Mouse (Mus musculus) limb, embryonic 11.5 days (tissue): ENCODE measurements at regions not wholly inside any gene's neighbourhood (a gene's known extent, or its start where the extent isn't known, plus 50 kb on each side); places are given as distances from the start of the nearest gene placed in this dataset.

ENCODE experiments used
- ATAC-seq: fragments of 200-750 bp; cut with Nextera tagmentation; 2 replicates; pipeline ENCODE4 v1.8.0; 2017; ENCODE audit warnings: low read depth; ENCODE audit not compliant: insufficient number of reproducible peaks, low FRiP score, low TSS enrichment
- DNase-seq: peaks from one replicate; pipeline ENCODE4 v3.0.0-alpha.2; 2015; ENCODE audit warnings: low spot score
- H3K27ac ChIP-seq: fragments of 300-500 bp; sonication (generic); replicated peaks from 2 replicates; pipeline ENCODE4 v1.5.1; 2014; ENCODE audit warnings: low read depth, mild to moderate bottlenecking, low read length
- H3K27me3 ChIP-seq: fragments of 300-500 bp; sonication (generic); 2 replicates; pipeline ENCODE4 v1.6.1; 2014; ENCODE audit warnings: mild to moderate bottlenecking, low read length, mixed read lengths; ENCODE audit not compliant: control insufficient read depth, insufficient read depth
- H3K36me3 ChIP-seq: fragments of 300-500 bp; sonication (generic); 2 replicates; pipeline ENCODE4 v1.6.1; 2014; ENCODE audit warnings: mild to moderate bottlenecking, low read length, moderate library complexity, mixed read lengths; ENCODE audit not compliant: control insufficient read depth, insufficient read depth
- H3K4me1 ChIP-seq: fragments of 300-500 bp; sonication (generic); 2 replicates; pipeline ENCODE4 v1.6.1; 2014; ENCODE audit warnings: low read length, mixed read lengths; ENCODE audit not compliant: control insufficient read depth, insufficient read depth
- H3K4me2 ChIP-seq: fragments of 300-500 bp; sonication (generic); 2 replicates; pipeline ENCODE4 v1.6.1; 2014; ENCODE audit warnings: low read depth, mild to moderate bottlenecking, moderate library complexity; ENCODE audit not compliant: severe bottlenecking
- H3K4me3 ChIP-seq: fragments of 300-500 bp; sonication (generic); 2 replicates; pipeline ENCODE4 v1.5.1; 2014; ENCODE audit warnings: low read depth, low read length
- H3K9ac ChIP-seq: fragments of 300-500 bp; sonication (generic); 2 replicates; pipeline ENCODE4 v1.6.1; 2014; ENCODE audit warnings: mild to moderate bottlenecking, low read length
- H3K9me3 ChIP-seq: fragments of 300-500 bp; sonication (generic); 2 replicates; pipeline ENCODE4 v1.6.1; 2016; ENCODE audit warnings: low read length; ENCODE audit not compliant: control insufficient read depth
- WGBS: fragments of 180-500 bp; shearing (Covaris S2); extraction: QIAGEN DNeasy Blood & Tissue Kit; methylation state at CpG from one replicate; pipeline ENCODE4 v1.1.7; 2014; 5-methylcytosine and 5-hydroxymethylcytosine counted together

DNA sequence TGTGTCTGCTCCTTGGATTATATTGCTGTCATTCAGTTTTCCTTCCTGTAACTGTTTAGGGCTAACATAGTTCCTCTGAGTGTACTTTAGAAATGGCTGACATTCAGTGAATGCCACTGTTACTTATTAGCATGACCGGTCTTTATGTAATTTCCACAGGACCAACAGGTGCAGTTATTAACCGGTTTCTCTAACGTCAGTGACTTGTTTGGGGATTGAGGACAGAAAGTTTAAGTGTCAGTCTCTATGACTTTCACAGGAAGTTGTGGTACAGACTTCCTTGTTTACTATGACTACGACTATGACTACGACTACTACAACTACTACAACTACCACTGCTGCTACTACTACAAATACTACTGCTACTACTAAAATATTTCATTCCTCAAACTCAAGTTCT is 170.4 kb upstream of the Ptger4 start:
- Histone ChIP-seq H3K9ac (no peak overlapping the region), H3K36me3 (no peaks in the 10 kb centered on the region), H3K9me3 (no peaks in the 10 kb centered on the region), H3K27me3 (no peaks in the 10 kb centered on the region), H3K4me3 (no peak overlapping the region), H3K4me2 (no peak overlapping the region), H3K27ac (no peak overlapping the region), H3K4me1 (no peaks in the 10 kb centered on the region)
- DNase-seq, result no peak
- ATAC-seq, result no peak
- WGBS, result 94% methylated on average over 5 of the region's 5 CpGs

DNA sequence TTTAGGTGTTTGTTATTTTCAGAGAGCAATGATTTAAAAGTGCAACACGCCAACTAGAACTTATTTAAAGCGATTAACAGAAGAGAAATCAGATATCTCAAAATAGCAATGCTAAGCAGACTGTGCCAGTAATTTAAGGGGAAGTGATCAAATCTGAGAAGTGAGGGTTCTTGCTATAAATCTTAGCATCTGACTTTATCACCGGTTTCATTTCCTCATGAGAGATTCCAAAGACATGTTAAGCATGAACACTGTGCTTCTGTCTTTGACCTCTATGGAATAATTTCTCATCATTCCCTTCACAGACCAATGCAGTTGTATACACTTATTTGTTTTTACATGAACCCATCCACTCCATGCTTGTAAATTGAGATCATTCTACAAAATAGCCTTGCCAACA is 172.0 kb upstream of the Ptger4 start:
- Histone ChIP-seq H3K9ac (no peak overlapping the region), H3K4me2 (no peak overlapping the region), H3K4me3 (no peak overlapping the region), H3K36me3 (no peaks in the 10 kb centered on the region), H3K9me3 (no peaks in the 10 kb centered on the region), H3K27ac (no peak overlapping the region), H3K4me1 (no peaks in the 10 kb centered on the region), H3K27me3 (no peaks in the 10 kb centered on the region)
- no peak for ATAC-seq
- 86% methylated on average over 3 of the region's 3 CpGs for WGBS
- DNase-seq, result no peak

DNA sequence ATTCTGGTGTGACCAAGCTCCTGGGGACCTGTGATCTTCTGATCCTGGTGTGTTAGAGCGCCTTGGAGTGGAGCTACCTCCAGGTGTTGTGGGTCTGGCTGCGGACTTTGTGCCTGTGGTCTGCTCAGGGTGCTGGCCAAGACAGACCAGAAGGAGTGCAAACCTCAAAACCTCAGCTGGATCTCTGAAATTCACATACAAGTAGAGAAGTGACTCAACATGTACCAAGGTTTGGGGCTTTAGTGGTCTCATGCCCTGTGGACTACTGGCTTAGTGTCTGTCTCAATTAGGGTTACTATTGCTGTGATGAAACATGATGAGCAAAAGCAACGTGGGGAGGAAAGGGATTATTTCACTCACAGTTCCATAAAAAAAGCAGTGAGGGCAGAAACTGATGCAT is 182.7 kb upstream of the Ptger4 start:
- 88% methylated on average over 3 of the region's 3 CpGs for WGBS
- ATAC-seq, result no peak

DNA sequence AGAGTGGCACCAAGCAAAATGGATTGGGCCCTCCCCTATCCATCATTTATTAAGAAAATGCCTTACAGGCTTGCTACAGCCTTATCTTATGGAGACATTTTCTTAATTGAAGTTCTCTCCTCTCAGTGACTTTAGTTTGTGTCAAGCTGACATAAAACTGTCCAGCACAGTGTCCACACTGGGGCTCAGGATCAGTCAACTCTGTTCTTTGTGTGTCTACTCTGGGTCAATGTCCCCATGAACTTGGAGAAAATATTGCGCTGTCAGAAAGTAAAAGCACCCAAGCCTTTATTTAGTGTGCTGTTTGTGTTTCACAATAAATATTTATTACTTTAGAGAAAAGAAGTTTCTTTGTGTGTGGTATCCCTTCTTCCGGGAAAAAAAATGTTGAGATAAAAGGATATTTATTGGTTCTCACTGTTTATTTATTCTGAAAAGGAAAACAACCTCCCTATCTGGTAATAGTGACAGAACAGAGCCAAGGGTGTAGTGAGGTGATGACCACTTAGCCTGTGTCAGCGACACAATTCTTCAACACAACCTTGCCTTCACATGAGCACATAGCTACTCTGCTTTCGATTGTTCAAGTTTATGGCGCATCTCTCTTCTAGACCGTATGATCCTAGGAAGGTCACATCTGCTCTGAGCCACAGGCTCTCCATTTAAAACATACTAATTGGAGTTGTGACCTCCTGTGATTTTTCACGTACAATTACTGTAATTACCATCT is 183.5 kb upstream of the Ptger4 start:
- Histone ChIP-seq H3K36me3 (no peaks in the 10 kb centered on the region), H3K9ac (no peak overlapping the region), H3K4me1 (no peaks in the 10 kb centered on the region), H3K4me3 (no peak overlapping the region), H3K27ac (no peak overlapping the region), H3K9me3 (no peaks in the 10 kb centered on the region), H3K4me2 (no peak overlapping the region), H3K27me3 (no peaks in the 10 kb centered on the region)
- DNase-seq (no peak), ATAC-seq (no peak)
- 85% methylated on average over 7 of the region's 7 CpGs for WGBS

More for the DNA sequence above, 182.7 kb upstream of the Ptger4 start:
- Histone ChIP-seq H3K36me3 (no peaks in the 10 kb centered on the region), H3K27ac (no peak overlapping the region), H3K9ac (no peak overlapping the region), H3K4me1 (no peaks in the 10 kb centered on the region), H3K9me3 (no peaks in the 10 kb centered on the region), H3K27me3 (no peaks in the 10 kb centered on the region), H3K4me2 (no peak overlapping the region), H3K4me3 (no peak overlapping the region)
- DNase-seq, result no peak

DNA sequence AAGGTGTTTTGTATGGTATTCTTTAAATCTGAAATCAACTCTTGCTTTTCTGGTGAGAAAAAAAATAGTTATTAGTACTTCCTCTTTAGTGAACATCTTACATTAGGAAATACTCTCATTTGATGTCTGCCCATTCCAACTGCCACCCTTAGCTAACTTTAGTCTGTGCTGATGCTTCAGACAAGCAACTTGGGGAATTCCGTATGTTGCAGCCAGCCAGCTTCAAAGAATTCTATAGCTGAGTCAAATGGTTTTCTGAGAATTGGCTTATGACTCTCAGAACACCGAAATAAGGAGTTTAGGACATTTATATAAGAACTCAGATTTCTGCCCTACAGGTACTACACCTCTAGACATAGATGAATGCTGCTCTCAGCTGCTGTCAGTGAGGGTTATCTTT is 188.0 kb upstream of the Ptger4 start:
- no peaks in the 10 kb centered on the region for H3K4me1 ChIP-seq
- H3K4me2 ChIP-seq, result no peak overlapping the region
- no peak overlapping the region for H3K9ac ChIP-seq
- no peaks in the 10 kb centered on the region for H3K36me3 ChIP-seq
- H3K27me3 ChIP-seq, result no peaks in the 10 kb centered on the region
- H3K9me3 ChIP-seq, result no peaks in the 10 kb centered on the region
- ATAC-seq (no peak), DNase-seq (no peak)
- H3K27ac ChIP-seq, result no peak overlapping the region
- 83% methylated on average over 2 of the region's 2 CpGs for WGBS
- no peak overlapping the region for H3K4me3 ChIP-seq

DNA sequence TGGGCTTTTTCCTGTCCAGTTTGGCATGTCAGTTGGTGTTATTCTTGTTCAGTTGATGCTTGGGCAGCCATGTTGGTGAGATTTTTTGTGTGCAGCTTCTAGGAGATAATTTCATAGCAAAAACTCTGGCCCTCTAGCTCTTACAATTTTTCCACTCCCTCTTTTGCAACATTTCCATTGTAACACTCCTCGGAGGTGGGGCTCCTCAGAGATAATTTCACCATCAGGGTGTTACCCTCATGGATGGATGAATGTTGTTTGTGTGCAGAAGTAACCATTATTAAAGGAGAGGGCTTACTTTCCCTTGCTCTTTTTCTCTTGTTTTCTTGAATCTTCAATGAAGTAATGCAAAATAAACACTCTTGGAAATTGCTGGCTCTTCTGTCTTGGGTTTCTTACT is 193.0 kb upstream of the Ptger4 start:
- ATAC-seq (no peak), DNase-seq (no peak)
- H3K27ac ChIP-seq, result no peak overlapping the region
- H3K36me3 ChIP-seq, result no peaks in the 10 kb centered on the region
- H3K27me3 ChIP-seq, result no peaks in the 10 kb centered on the region
- H3K9ac ChIP-seq, result no peak overlapping the region
- no peaks in the 10 kb centered on the region for H3K9me3 ChIP-seq
- no peak overlapping the region for H3K4me2 ChIP-seq
- WGBS, result 88% methylated on average over 1 of the region's 1 CpGs
- H3K4me3 ChIP-seq, result no peak overlapping the region
- H3K4me1 ChIP-seq, result no peaks in the 10 kb centered on the region

DNA sequence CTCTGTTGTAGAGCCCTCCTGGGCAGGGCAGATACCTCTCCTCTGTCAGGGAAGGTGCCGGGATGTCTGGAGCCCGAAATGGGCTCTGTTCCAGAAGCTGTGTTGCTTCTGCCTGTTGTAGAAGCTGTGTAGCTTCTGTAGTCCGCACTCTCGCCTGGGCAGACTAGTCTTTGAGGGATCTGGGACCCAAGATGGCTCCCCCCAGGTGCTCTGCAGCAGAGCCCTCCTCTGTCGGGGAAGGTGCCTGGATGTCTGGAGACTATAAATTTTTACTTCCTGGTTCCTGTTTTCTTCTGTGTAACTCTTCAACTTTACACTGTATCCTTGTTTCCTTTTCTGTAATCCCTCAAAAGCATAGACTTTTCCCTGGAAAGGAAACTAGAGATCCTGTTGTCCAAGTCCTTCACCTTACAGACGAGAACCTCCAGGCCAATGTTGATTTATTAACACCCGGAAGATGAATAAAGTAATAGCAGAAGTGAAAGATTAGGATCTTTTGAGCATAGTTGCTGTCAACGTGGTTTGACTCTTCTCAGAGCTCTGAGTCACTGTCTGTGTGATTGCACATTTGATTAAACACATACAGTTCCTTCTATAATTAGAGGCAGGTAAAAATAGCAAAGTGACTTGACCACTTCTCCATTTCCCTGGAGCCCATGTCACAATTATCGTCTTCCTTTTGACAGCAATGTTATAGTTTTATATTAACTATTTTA is 202.2 kb upstream of the Ptger4 start:
- no peak for DNase-seq
- 77% methylated on average over 9 of the region's 9 CpGs for WGBS
- H3K4me1 ChIP-seq, result no peaks in the 10 kb centered on the region

DNA sequence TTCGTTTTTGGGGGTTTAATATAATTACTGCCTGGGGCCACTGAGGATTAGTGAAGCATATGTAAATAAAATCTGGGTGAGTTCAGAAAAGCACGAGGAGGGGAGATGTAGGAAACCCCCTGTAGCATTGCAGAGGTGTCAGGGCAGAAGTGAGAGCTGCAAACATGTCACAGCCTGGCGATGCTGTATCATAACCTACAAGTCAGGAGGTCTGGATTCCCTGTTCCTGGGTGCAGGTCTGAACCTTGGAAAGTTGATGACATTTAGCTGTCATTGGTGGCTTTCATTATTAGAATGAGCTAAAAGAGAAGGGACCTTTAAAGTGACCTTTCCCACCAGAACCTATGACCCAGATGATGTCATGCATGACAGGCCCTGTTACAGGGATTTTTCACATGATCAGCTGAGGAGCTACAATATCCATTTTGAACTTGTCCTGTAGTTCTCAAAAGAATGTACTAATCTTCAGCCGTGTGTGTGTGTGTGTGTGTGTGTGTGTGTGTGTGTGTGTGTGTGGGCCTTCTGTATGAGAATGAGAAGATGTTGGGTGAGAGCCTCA is 202.8 kb upstream of the Ptger4 start:
- no peaks in the 10 kb centered on the region for H3K4me1 ChIP-seq
- no peak overlapping the region for H3K4me3 ChIP-seq
- H3K4me2 ChIP-seq, result no peak overlapping the region
- WGBS, result 79% methylated on average over 4 of the region's 4 CpGs
- DNase-seq (no peak), ATAC-seq (no peak)
- H3K9me3 ChIP-seq, result no peaks in the 10 kb centered on the region
- no peaks in the 10 kb centered on the region for H3K27me3 ChIP-seq
- no peaks in the 10 kb centered on the region for H3K36me3 ChIP-seq
- H3K27ac ChIP-seq, result no peak overlapping the region
- no peak overlapping the region for H3K9ac ChIP-seq

More for the DNA sequence above, 202.2 kb upstream of the Ptger4 start:
- no peak overlapping the region for H3K9ac ChIP-seq
- no peak overlapping the region for H3K27ac ChIP-seq
- H3K27me3 ChIP-seq, result no peaks in the 10 kb centered on the region
- H3K36me3 ChIP-seq, result no peaks in the 10 kb centered on the region
- H3K4me2 ChIP-seq, result no peak overlapping the region
- no peak overlapping the region for H3K4me3 ChIP-seq
- no peak for ATAC-seq
- no peaks in the 10 kb centered on the region for H3K9me3 ChIP-seq
